Mouse (Mus musculus) lung, adult 2 months (tissue): ENCODE data around the gene Clybl.

Experiments used
- CTCF ChIP-seq: fragments of 200-500 bp; IDR thresholded peaks from 2 replicates; pipeline ENCODE4 v1.5.1; 2011; ENCODE audit warnings: mild to moderate bottlenecking, low read length, control low read depth; ENCODE audit not compliant: insufficient read depth
- POLR2A ChIP-seq: fragments of 200-500 bp; IDR thresholded peaks from 2 replicates; pipeline ENCODE4 v1.6.1; 2011; ENCODE audit warnings: low read depth, mild to moderate bottlenecking, control low read depth, low read length, borderline replicate concordance; ENCODE audit errors: extremely low read depth

GRCm38 (mm10) chr14:122189901-122190300 lies 8.4 kb downstream of the Clybl start:
- no peak for TF ChIP-seq CTCF
- no peak for TF ChIP-seq POLR2A
